Mouse (Mus musculus): ENCODE data around the gene Tfap4.

DNA sequence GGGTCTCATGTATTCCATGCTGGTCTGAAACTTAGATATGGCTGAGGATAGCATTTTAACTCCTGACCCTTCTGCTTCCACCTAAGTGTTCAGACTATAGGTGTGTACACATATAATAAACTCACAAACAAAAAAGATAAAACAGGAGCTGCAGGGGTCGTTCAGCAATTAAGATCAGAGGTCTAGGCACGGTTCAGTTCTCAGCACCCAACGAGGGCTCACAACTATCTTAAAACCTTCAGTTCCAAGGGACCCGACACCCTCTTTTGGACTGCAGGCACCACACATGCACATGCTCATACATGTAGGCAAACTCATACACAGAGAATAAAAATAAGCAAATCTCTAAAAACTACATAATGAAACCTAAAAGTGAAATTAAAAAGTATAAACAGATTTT, 18.6 kb downstream of the Tfap4 start:
- TF ChIP-seq CTCF (IDR thresholded peaks at IDR 0.05; ENCODE audit: borderline replicate concordance, control insufficient read depth, extremely low read depth, insufficient read depth, low read length, poor library complexity) (no peak), POLR2A (IDR thresholded peaks at IDR 0.05; ENCODE audit: control insufficient read depth, extremely low read depth, insufficient read depth, low read length, poor library complexity) (no peak)
